Mouse (Mus musculus): ENCODE results near the gene Psmd5.
A peak's percentile ranks its signal among the peaks of the same experiment; 100 is the strongest.
"Not testable (repeated sequence)": the region's sequence is repeated elsewhere in the genome, so short reads cannot be mapped to it uniquely, and the experiment has no call there.

The Psmd5 gene

GRCm38 (mm10) chr2:34826460-34827231 is 48.1 kb downstream of the Psmd5 start:
- DNase-seq (ENCODE audit: low spot score): no peak

GRCm38 (mm10) chr2:34825827-34826459 is 48.8 kb downstream of the Psmd5 start, which contains the start of gene Fbxw2:
Fbxw2 (minus strand) TSS chr2:34826311.
- peak; percentile 92 for DNase-seq (ENCODE audit: low spot score)

- no peak for DNase-seq (ENCODE audit: low spot score)
These were observed 56.3 kb downstream of the Psmd5 start for GRCm38 (mm10) chr2:34818492-34818891.

GRCm38 (mm10) chr2:34815893-34816292 is 58.9 kb downstream of the Psmd5 start:
- not testable (repeated sequence) for DNase-seq (ENCODE audit: low spot score)

GRCm38 (mm10) chr2:34812706-34813105 is 62.1 kb downstream of the Psmd5 start:
- DNase-seq (ENCODE audit: low spot score): no peak

- DNase-seq (ENCODE audit: low spot score): no peak
These were observed 64.0 kb downstream of the Psmd5 start for GRCm38 (mm10) chr2:34810775-34811174.

GRCm38 (mm10) chr2:34809568-34809967 is 65.2 kb downstream of the Psmd5 start:
- no peak for DNase-seq (ENCODE audit: low spot score)

GRCm38 (mm10) chr2:34808057-34808456 is 66.7 kb downstream of the Psmd5 start:
- no peak for DNase-seq (ENCODE audit: low spot score)

- DNase-seq (ENCODE audit: low spot score): no peak
These were observed 69.3 kb downstream of the Psmd5 start for GRCm38 (mm10) chr2:34805364-34805950.

GRCm38 (mm10) chr2:34804815-34805214 is 70.0 kb downstream of the Psmd5 start:
- DNase-seq (ENCODE audit: low spot score): no peak

GRCm38 (mm10) chr2:34804172-34804571 is 70.6 kb downstream of the Psmd5 start:
- DNase-seq (ENCODE audit: low spot score): no peak

- no peak for DNase-seq (ENCODE audit: low spot score)
These were observed 71.0 kb downstream of the Psmd5 start for GRCm38 (mm10) chr2:34803746-34804145.

- peak; percentile 25 for DNase-seq (ENCODE audit: low spot score)
These were observed 72.1 kb downstream of the Psmd5 start for GRCm38 (mm10) chr2:34802565-34803245.

- DNase-seq (ENCODE audit: low spot score): peak; percentile 97
These were observed 73.0 kb downstream of the Psmd5 start for GRCm38 (mm10) chr2:34801516-34802482.

GRCm38 (mm10) chr2:34800371-34800770 is 74.4 kb downstream of the Psmd5 start:
- DNase-seq (ENCODE audit: low spot score): no peak
